Mouse (Mus musculus): ENCODE measurements around the gene Pfas. TPM values are rescaled to one million over a fixed set of nuclear protein-coding genes. Genes with fewer than 3 reads are reported as not detected.

Gene Pfas
- total RNA-seq (2021), result 28.1 and 29.0 TPM in 2 replicates
- long read RNA-seq, experiment 1, full-length matches to known transcripts, result 1 of 10 reads
- long read RNA-seq, experiment 1, partial matches to known transcripts, result 6 of 10 reads
- long read RNA-seq, experiment 1, other reads (novel, unspliced or antisense), result 3 of 10 reads
- long read RNA-seq, experiment 2, full-length matches to known transcripts, result 1 of 7 reads
- long read RNA-seq, experiment 2, partial matches to known transcripts, result 2 of 7 reads
- long read RNA-seq, experiment 2, other reads (novel, unspliced or antisense), result 4 of 7 reads

- DNase-seq, result peak; percentile 96
These were observed at the start of gene Pfas for GRCm38 (mm10) chr11:69008182-69009121. Pfas (minus strand) TSS chr11:69008460.

GRCm38 (mm10) chr11:69053848-69054247, 45.6 kb upstream of the Pfas start:
- no peak for DNase-seq

GRCm38 (mm10) chr11:69052824-69053421, 44.7 kb upstream of the Pfas start:
- DNase-seq, result no peak

- DNase-seq, result no peak
These were observed 43.5 kb upstream of the Pfas start for GRCm38 (mm10) chr11:69051771-69052170.

GRCm38 (mm10) chr11:69050748-69051147, 42.5 kb upstream of the Pfas start:
- peak; percentile 42 for DNase-seq

- DNase-seq, result no peak
These were observed 39.9 kb upstream of the Pfas start for GRCm38 (mm10) chr11:69048151-69048550.

GRCm38 (mm10) chr11:69047592-69047991, 39.3 kb upstream of the Pfas start:
- DNase-seq, result no peak

GRCm38 (mm10) chr11:69046395-69046774, 38.1 kb upstream of the Pfas start:
- no peak for DNase-seq

- DNase-seq, result peak; percentile 93
These were observed 37.5 kb upstream of the Pfas start, which contains the start of gene Aurkb for GRCm38 (mm10) chr11:69045531-69046394. Aurkb (plus strand) TSS chr11:69045647.

GRCm38 (mm10) chr11:69038173-69038572, 29.9 kb upstream of the Pfas start:
- no peak for DNase-seq

- DNase-seq, result peak; percentile 86
These were observed 29.2 kb upstream of the Pfas start for GRCm38 (mm10) chr11:69037231-69038061.

- DNase-seq, result peak; percentile 85
These were observed 28.4 kb upstream of the Pfas start for GRCm38 (mm10) chr11:69036486-69037230.

GRCm38 (mm10) chr11:69035849-69036248, 27.6 kb upstream of the Pfas start:
- DNase-seq, result peak; percentile 93

GRCm38 (mm10) chr11:69035411-69035810, 27.2 kb upstream of the Pfas start:
- no peak for DNase-seq

- no peak for DNase-seq
These were observed 26.3 kb upstream of the Pfas start for GRCm38 (mm10) chr11:69034585-69034984.

GRCm38 (mm10) chr11:69033552-69033951, 25.3 kb upstream of the Pfas start:
- no peak for DNase-seq

GRCm38 (mm10) chr11:69028805-69029204, 20.5 kb upstream of the Pfas start:
- no peak for DNase-seq

- no peak for DNase-seq
These were observed 18.3 kb upstream of the Pfas start for GRCm38 (mm10) chr11:69026562-69026961.

- no peak for DNase-seq
These were observed 12.4 kb upstream of the Pfas start for GRCm38 (mm10) chr11:69020691-69021090.

GRCm38 (mm10) chr11:69016755-69017154, 8.5 kb upstream of the Pfas start:
- no peak for DNase-seq
